Mouse (Mus musculus) heart, postnatal 0 days (tissue): ENCODE results near the gene Rbm7. TPM values are rescaled to one million over a fixed set of nuclear protein-coding genes. Genes with fewer than 3 reads are reported as not detected.
"Not testable (repeated sequence)": the region's sequence is repeated elsewhere in the genome, so short reads cannot be mapped to it uniquely, and the experiment has no call there.

Experiments used
- ATAC-seq: fragments of 200-750 bp; cut with Nextera tagmentation; 2 replicates; pipeline ENCODE4 v1.8.0; 2017; ENCODE audit warnings: low read depth, moderate number of reproducible peaks, moderate library complexity; ENCODE audit not compliant: insufficient read depth
- DNase-seq: peaks from one replicate; pipeline ENCODE4 v3.0.0-alpha.2; 2016; ENCODE audit warnings: low spot score
- H3K27ac ChIP-seq: fragments of 300-500 bp; sonication (generic); 2 replicates; pipeline ENCODE4 v1.5.1; 2014; ENCODE audit warnings: low read depth, mild to moderate bottlenecking
- H3K27me3 ChIP-seq: fragments of 300-500 bp; sonication (generic); 2 replicates; pipeline ENCODE4 v1.6.1; 2014; ENCODE audit warnings: low read length, mixed read lengths; ENCODE audit not compliant: control insufficient read depth, insufficient read depth
- H3K36me3 ChIP-seq: fragments of 300-500 bp; sonication (generic); replicated peaks from 2 replicates; pipeline ENCODE4 v1.6.1; 2014; ENCODE audit warnings: low read length, mixed read lengths; ENCODE audit not compliant: control insufficient read depth, insufficient read depth
- H3K4me1 ChIP-seq: fragments of 300-500 bp; sonication (generic); 2 replicates; pipeline ENCODE4 v1.6.1; 2014; ENCODE audit warnings: antibody characterized with exemption; ENCODE audit not compliant: control insufficient read depth, insufficient read depth
- H3K4me2 ChIP-seq: fragments of 300-500 bp; sonication (generic); 2 replicates; pipeline ENCODE4 v1.6.1; 2014; ENCODE audit warnings: low read depth, mild to moderate bottlenecking, low read length, moderate library complexity
- H3K4me3 ChIP-seq: fragments of 300-500 bp; sonication (generic); 2 replicates; pipeline ENCODE4 v1.5.1; 2014; ENCODE audit warnings: low read depth, low read length
- H3K9ac ChIP-seq: fragments of 300-500 bp; sonication (generic); replicated peaks from 2 replicates; pipeline ENCODE4 v1.6.1; 2014; ENCODE audit warnings: low read depth, low read length, mixed read lengths
- H3K9me3 ChIP-seq: fragments of 300-500 bp; sonication (generic); replicated peaks from 2 replicates; pipeline ENCODE4 v1.6.1; 2016; ENCODE audit warnings: low read length; ENCODE audit not compliant: control insufficient read depth
- CTCF ChIP-seq: IDR thresholded peaks from 2 replicates; pipeline ENCODE4 v1.5.1; 2016; ENCODE audit warnings: antibody characterized with exemption, control low read depth, low read depth
- EP300 ChIP-seq: IDR thresholded peaks from 2 replicates; pipeline ENCODE4 v1.6.1; 2016; ENCODE audit warnings: antibody characterized with exemption, low read depth
- WGBS: fragments of 180-500 bp; shearing (Covaris S2); extraction: QIAGEN DNeasy Blood & Tissue Kit; methylation state at CpG from one replicate; pipeline ENCODE4 v1.1.7; 2014; 5-methylcytosine and 5-hydroxymethylcytosine counted together
- polyA plus RNA-seq: library from polyadenylated mRNA; unstranded; fragments of >200 nt; fragmentation: Nextera tagmentation; extraction: Ambion mirVana; gene quantifications from 2 replicates; pipeline ENCODE4 v1.2.1, GENCODE M21; 2015
- total RNA-seq: library from RNA; depleted of rRNA; stranded (reverse); fragments of >200 nt; gene quantifications from 2 replicates; pipeline ENCODE4 v1.2.3, GENCODE M21; 2014; ENCODE audit warnings: low replicate concordance

Gene Rbm7
- total and polyA plus RNA-seq, 2 experiments from 2014 or later = 52.2 to 68.3 TPM

DNA sequence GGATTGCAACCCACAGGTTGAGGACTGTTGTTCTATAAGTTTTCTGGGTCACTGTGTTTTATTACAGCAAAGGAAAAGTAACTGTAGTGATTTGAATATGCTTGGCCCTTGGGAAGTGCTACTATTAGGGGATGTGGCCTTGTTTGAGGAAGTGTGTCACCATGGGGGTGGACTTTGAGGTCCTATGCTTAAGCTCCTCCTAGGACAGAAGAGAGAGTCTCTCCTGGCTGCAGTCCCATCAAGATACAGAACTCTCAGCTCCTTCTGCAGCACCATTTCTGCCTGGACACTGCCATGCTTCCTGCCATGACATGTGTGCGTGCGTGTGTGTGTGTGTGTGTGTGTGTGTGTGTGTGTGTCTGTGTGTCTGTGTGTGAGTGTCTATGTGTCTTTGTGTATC, 37.6 kb upstream of the Rbm7 start:
- TF ChIP-seq EP300 = no peak
- no peak for TF ChIP-seq CTCF
- Histone ChIP-seq H3K4me2 (no peak overlapping the region), H3K27me3 (no peaks in the 10 kb centered on the region), H3K27ac (no peak overlapping the region), H3K4me1 (no peaks in the 10 kb centered on the region), H3K9ac (no peak overlapping the region), H3K9me3 (no peaks in the 10 kb centered on the region), H3K4me3 (no peak overlapping the region), H3K36me3 (no peaks in the 10 kb centered on the region)
- DNase-seq = no peak
- WGBS = 53% methylated on average over 2 of the region's 2 CpGs
- ATAC-seq = no peak

DNA sequence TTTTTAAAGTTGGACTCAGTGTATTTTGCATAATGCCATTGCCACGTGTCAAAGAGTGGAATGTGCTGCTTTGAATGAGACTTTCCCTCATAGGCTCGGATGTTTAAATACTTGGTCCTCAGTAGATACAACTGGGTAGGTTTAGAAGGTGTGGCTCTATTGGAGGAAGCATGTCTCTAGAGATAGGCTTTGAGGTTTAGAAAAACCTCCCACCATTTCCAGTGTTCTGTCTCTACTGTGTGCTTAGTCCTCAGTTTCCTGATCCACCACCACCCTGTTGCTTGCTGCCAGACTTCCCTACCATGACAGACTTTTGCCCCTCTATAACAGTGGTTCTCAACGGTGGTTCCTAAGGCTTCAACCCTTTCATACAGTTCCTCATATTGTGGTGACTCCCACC, 37.1 kb upstream of the Rbm7 start:
- H3K4me1 ChIP-seq = no peaks in the 10 kb centered on the region
- H3K36me3 ChIP-seq = no peaks in the 10 kb centered on the region
- no peak overlapping the region for H3K4me2 ChIP-seq
- H3K27ac ChIP-seq = no peak overlapping the region
- H3K9ac ChIP-seq = no peak overlapping the region
- DNase-seq (no peak), ATAC-seq (no peak)
- H3K4me3 ChIP-seq = no peak overlapping the region
- H3K27me3 ChIP-seq = no peaks in the 10 kb centered on the region
- TF ChIP-seq EP300 (no peak), CTCF (no peak)
- no peaks in the 10 kb centered on the region for H3K9me3 ChIP-seq
- WGBS = 57% methylated on average over 3 of the region's 3 CpGs

DNA sequence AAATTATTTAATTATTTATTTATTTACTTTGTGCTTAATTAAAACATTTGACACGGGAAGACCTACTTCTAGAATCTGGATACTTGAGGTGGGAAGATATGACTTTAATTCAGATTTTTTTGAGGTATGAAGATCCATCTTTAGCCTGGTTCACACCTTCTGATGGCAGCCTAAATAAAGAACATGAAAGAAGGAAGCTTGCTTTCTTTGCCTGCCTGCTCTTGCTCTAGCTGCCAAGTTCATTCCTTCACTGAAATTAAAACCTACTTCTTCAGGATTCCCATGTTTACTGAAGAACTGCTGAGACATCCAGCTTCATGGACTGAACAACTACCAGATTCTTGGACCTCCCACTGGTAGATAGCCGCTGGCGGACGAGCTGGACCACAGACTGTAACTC, 36.2 kb upstream of the Rbm7 start:
- Histone ChIP-seq H3K27me3 (no peaks in the 10 kb centered on the region), H3K36me3 (no peaks in the 10 kb centered on the region), H3K9me3 (no peaks in the 10 kb centered on the region), H3K27ac (no peak overlapping the region), H3K4me2 (no peak overlapping the region), H3K4me3 (no peak overlapping the region), H3K9ac (no peak overlapping the region), H3K4me1 (no peaks in the 10 kb centered on the region)
- DNase-seq (no peak), ATAC-seq (no peak)
- TF ChIP-seq EP300 = no peak
- WGBS = 79% methylated on average over 4 of the region's 4 CpGs

DNA sequence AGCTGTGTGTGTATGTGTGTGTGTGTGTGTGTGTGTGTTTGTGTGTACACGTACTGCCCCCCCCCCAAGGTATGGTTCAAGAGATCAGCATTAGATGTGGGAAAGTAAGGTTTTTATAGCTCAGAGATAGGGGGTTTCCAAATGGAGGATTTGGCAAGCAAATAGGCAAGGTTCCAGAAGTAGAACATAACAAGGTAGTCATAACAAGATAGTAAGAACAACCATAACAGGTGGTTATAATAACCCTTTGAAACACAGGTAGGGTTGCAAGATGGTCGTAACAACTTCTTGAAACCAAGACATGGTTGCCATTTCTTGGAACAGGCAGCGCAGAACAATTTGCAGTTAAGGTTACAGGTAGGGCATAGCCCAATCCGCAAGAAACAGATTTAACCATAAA, 31.4 kb upstream of the Rbm7 start:
- WGBS = 83% methylated on average over 4 of the region's 4 CpGs

DNA sequence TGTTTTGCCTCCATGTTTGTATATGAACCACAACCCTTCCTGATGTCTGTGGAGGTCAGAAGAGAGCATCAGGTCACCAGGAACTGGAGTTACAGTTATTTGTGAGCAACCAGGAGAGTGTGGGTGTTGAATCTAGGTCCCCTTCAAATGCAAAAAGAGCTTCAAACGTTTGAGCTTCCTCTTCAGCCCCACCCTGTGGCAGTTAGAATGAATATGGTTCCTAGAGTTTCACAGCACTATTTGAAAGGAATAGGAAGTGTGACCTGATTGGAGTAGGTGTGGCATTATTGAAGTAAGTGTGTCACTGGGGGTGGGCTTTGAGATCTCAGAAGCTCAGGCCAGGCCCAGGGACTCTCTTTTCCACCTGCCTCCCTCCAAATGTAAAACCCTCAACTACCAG, 30.5 kb upstream of the Rbm7 start:
- H3K9ac ChIP-seq = no peak overlapping the region
- 3% methylated on average over 1 of the region's 1 CpGs for WGBS
- no peak overlapping the region for H3K27ac ChIP-seq

More for the DNA sequence above, 31.4 kb upstream of the Rbm7 start:
- ATAC-seq (no peak), DNase-seq (no peak)
- no peak overlapping the region for H3K9ac ChIP-seq
- no peaks in the 10 kb centered on the region for H3K36me3 ChIP-seq
- no peak overlapping the region for H3K4me3 ChIP-seq
- no peak overlapping the region for H3K4me2 ChIP-seq
- no peaks in the 10 kb centered on the region for H3K9me3 ChIP-seq
- no peaks in the 10 kb centered on the region for H3K4me1 ChIP-seq
- no peaks in the 10 kb centered on the region for H3K27me3 ChIP-seq
- H3K27ac ChIP-seq = no peak overlapping the region
- TF ChIP-seq CTCF (no peak), EP300 (no peak)

DNA sequence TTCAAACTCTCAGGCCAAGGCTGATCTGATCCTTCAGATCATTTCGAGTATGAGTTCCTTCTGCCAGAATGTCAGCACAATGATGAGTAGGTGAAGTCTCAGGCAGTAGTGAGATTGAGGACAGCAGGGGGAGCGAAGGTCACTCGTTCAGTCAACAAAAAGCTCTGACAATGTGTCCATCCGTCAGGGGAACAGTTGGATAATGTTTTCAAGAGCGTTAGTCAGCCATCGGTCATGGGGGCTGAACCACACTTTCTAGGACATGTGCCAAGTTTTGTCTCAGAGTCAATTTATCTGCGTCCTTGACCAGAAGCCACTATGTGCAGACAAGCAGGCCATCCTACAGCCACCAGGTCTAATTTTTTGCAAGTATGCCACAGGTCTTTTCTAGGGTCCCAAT, 25.3 kb upstream of the Rbm7 start:
- DNase-seq, H3K27me3 ChIP-seq, H3K4me1 ChIP-seq, H3K36me3 ChIP-seq, H3K9ac ChIP-seq, H3K4me2 ChIP-seq, H3K4me3 ChIP-seq, H3K9me3 ChIP-seq, ATAC-seq, H3K27ac ChIP-seq: not testable (repeated sequence)
- no CpG with 5 or more reads among the region's 7 CpGs for WGBS

More for the DNA sequence above, 30.5 kb upstream of the Rbm7 start:
- no peaks in the 10 kb centered on the region for H3K36me3 ChIP-seq
- no peaks in the 10 kb centered on the region for H3K27me3 ChIP-seq
- TF ChIP-seq EP300 = no peak
- no peak for TF ChIP-seq CTCF
- no peak overlapping the region for H3K4me2 ChIP-seq
- H3K4me1 ChIP-seq = no peaks in the 10 kb centered on the region
- no peak overlapping the region for H3K4me3 ChIP-seq
- ATAC-seq = no peak
- DNase-seq = no peak
- no peaks in the 10 kb centered on the region for H3K9me3 ChIP-seq
